Mouse (Mus musculus) neural tube, embryonic 14.5 days (tissue): ENCODE data around the gene Lrrc47. TPM values are rescaled to one million over a fixed set of nuclear protein-coding genes. Genes with fewer than 3 reads are reported as not detected.

Experiments
- ATAC-seq: fragments of 200-750 bp; cut with Nextera tagmentation; 2 replicates; pipeline ENCODE4 v1.8.0; 2017; ENCODE audit warnings: low read depth, mild to moderate bottlenecking, moderate TSS enrichment, moderate library complexity
- H3K27ac ChIP-seq: fragments of 300-500 bp; sonication (generic); 2 replicates; pipeline ENCODE4 v1.5.1; 2014; ENCODE audit warnings: low read depth, mild to moderate bottlenecking, control low read depth, low read length, moderate library complexity, mixed read lengths
- H3K27me3 ChIP-seq: fragments of 300-500 bp; sonication (generic); 2 replicates; pipeline ENCODE4 v1.6.1; 2014; ENCODE audit warnings: low read length; ENCODE audit not compliant: control insufficient read depth, insufficient read depth
- H3K36me3 ChIP-seq: fragments of 300-500 bp; sonication (generic); 2 replicates; pipeline ENCODE4 v1.6.1; 2014; ENCODE audit warnings: low read length, mixed read lengths; ENCODE audit not compliant: control insufficient read depth, insufficient read depth
- H3K4me1 ChIP-seq: fragments of 300-500 bp; sonication (generic); 2 replicates; pipeline ENCODE4 v1.6.1; 2014; ENCODE audit warnings: low read length; ENCODE audit not compliant: control insufficient read depth, insufficient read depth
- H3K4me2 ChIP-seq: fragments of 300-500 bp; sonication (generic); 2 replicates; pipeline ENCODE4 v1.6.1; 2014; ENCODE audit warnings: mild to moderate bottlenecking, low read depth, low read length, control low read depth
- H3K4me3 ChIP-seq: fragments of 300-500 bp; sonication (generic); 2 replicates; pipeline ENCODE4 v1.5.1; 2014; ENCODE audit warnings: low read depth, low read length, control low read depth, mixed read lengths
- H3K9ac ChIP-seq: fragments of 300-500 bp; sonication (generic); replicated peaks from 2 replicates; pipeline ENCODE4 v1.6.1; 2014; ENCODE audit warnings: low read depth, mild to moderate bottlenecking, control low read depth, low read length, mixed read lengths
- H3K9me3 ChIP-seq: fragments of 300-500 bp; sonication (generic); 2 replicates; pipeline ENCODE4 v1.6.1; 2016; ENCODE audit warnings: low read length; ENCODE audit not compliant: control insufficient read depth
- WGBS: fragments of 180-500 bp; shearing (Covaris S2); extraction: QIAGEN DNeasy Blood & Tissue Kit; methylation state at CpG from one replicate; pipeline ENCODE4 v1.1.7; 2014; 5-methylcytosine and 5-hydroxymethylcytosine counted together
- polyA plus RNA-seq: library from polyadenylated mRNA; unstranded; fragments of >200 nt; fragmentation: Nextera tagmentation; extraction: Ambion mirVana; gene quantifications from 2 replicates; pipeline ENCODE4 v1.2.1, GENCODE M21; 2014

Gene Lrrc47
- polyA plus RNA-seq, 1 experiment from 2014 or later, result 10.1 TPM

- Histone ChIP-seq H3K27ac (no peak overlapping the region), H3K4me3 (no peak overlapping the region), H3K9me3 (no peaks in the 10 kb centered on the region), H3K9ac (no peak overlapping the region), H3K4me1 (0 out of 2 replicates have a peak, but pooled peaks cover 4% of the 10 kb centered on the region), H3K27me3 (no peaks in the 10 kb centered on the region), H3K36me3 (peaks cover 57% of the 10 kb centered on the region), H3K4me2 (no peak overlapping the region)
- no peak for ATAC-seq
- WGBS, result 74% methylated on average over 7 of the region's 7 CpGs
Measured at GRCm38 (mm10) chr4:154019571-154019970, 8.0 kb downstream of the Lrrc47 start.

- Histone ChIP-seq H3K9me3 (no peaks in the 10 kb centered on the region), H3K36me3 (peaks cover 44% of the 10 kb centered on the region), H3K4me1 (peaks cover 12% of the 10 kb centered on the region; the same call in 1 of the 2 replicates), H3K27me3 (0 out of 2 replicates have a peak, but pooled peaks cover 2% of the 10 kb centered on the region), H3K4me3 (no peak overlapping the region), H3K9ac (no peak overlapping the region), H3K4me2 (no peak overlapping the region), H3K27ac (no peak overlapping the region)
- 92% methylated on average over 9 of the region's 9 CpGs for WGBS
- no peak for ATAC-seq
Measured at GRCm38 (mm10) chr4:154021432-154021831, 9.9 kb downstream of the Lrrc47 start.

DNA sequence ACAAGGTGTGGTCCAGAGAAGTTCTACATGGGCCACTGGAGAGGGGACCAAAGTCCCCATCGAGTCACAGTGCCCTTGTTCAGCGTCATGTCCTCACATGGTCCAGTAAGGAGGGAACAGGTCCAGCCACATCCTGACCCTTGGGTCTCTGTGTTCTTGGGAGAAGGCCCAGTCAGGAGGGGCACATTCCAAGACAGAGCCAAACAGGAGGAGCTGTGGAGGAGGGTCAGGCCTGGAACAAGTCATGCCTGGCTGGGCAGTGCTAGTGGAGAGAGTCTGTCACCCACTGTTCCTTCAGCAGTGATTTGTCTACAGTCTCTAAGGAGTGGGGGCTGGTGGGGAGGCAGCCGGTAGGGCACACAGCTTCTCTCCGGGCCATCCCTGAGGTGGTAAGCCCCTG, 10.9 kb downstream of the Lrrc47 start:
- Histone ChIP-seq H3K36me3 (peaks cover 38% of the 10 kb centered on the region), H3K4me2 (no peak overlapping the region), H3K9ac (no peak overlapping the region), H3K27me3 (0 out of 2 replicates have a peak, but pooled peaks cover 2% of the 10 kb centered on the region), H3K9me3 (no peaks in the 10 kb centered on the region), H3K4me3 (no peak overlapping the region), H3K27ac (no peak overlapping the region), H3K4me1 (peaks cover 12% of the 10 kb centered on the region; the same call in 1 of the 2 replicates)
- WGBS, result 73% methylated on average over 4 of the region's 4 CpGs
- no peak for ATAC-seq

DNA sequence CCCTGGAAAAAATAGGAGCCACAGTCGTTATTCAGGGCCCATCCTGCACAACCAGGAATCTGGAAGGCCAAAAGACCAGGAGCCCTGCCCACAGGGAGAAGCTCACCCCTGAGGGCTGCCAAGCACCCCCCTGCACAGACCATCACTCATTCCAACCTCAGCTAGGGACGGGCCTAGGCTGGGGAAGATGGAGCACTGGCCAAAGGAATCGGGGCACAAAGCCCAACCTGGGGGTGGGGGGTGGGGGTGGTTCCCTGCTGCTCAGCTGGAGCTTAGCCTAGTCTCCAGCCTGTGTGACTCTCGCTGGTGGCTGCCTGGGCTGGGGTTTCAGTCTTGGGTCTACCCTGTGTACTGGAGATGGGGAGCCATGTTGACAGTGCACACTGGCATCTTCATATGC, 11.3 kb downstream of the Lrrc47 start:
- Histone ChIP-seq H3K4me2 (no peak overlapping the region), H3K27ac (no peak overlapping the region), H3K4me1 (peaks cover 12% of the 10 kb centered on the region; the same call in 1 of the 2 replicates), H3K9ac (no peak overlapping the region), H3K36me3 (peaks cover 37% of the 10 kb centered on the region), H3K4me3 (no peak overlapping the region), H3K9me3 (no peaks in the 10 kb centered on the region), H3K27me3 (0 out of 2 replicates have a peak, but pooled peaks cover 2% of the 10 kb centered on the region)
- WGBS, result 40% methylated on average over 4 of the region's 4 CpGs
- no peak for ATAC-seq

DNA sequence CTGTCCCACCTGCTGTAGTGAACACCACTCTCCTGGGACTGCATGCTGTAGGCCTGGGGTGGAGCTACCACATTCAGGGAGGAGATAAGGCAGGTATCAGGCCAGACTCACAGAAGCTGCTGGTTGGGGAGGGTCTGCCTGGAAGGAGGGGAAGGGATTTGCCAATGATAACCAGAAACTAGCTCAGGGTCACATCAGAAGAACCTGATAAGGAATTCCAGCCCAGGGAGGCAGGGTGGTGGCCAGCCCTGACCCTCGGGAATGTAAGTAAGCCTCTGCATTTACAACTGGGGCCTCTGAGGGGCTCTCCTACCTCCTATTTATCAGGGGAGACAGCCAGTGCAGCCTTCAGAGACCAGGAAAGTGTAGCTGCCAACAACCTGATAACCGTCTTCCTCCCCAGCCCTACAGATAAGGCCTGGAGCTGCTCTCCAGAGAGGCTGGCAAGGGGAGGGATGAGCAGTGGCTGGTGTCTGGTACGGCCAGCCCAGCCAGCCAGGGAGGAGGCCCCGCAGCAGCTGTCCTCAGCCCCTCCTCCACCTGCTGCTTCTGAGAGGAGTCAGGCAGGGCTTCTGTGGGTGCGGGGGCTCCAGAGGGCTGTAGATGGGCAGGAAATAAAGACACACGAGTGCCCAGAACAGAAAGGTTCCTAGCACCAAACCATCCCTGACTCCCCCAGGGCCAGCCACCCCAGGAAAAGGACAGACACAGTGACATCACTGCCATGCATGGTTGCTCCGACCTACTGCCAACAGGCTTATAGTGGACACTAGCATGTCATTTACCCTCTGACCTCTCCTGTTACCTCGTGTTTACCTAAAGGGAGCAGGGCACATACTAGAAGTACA, 12.4 kb downstream of the Lrrc47 start:
- 30% methylated on average over 8 of the region's 8 CpGs for WGBS
- 0 out of 2 replicates have a peak overlapping the region, but pooled peaks have one; percentile 3 for H3K9ac ChIP-seq
- H3K36me3 ChIP-seq, result peaks cover 27% of the 10 kb centered on the region
- H3K27me3 ChIP-seq, result 0 out of 2 replicates have a peak, but pooled peaks cover 2% of the 10 kb centered on the region
- ATAC-seq, result no peak
- no peak overlapping the region for H3K4me2 ChIP-seq
- H3K27ac ChIP-seq, result no peak overlapping the region
- H3K4me1 ChIP-seq, result peaks cover 12% of the 10 kb centered on the region; the same call in 1 of the 2 replicates
- H3K4me3 ChIP-seq, result no peak overlapping the region
- H3K9me3 ChIP-seq, result no peaks in the 10 kb centered on the region

DNA sequence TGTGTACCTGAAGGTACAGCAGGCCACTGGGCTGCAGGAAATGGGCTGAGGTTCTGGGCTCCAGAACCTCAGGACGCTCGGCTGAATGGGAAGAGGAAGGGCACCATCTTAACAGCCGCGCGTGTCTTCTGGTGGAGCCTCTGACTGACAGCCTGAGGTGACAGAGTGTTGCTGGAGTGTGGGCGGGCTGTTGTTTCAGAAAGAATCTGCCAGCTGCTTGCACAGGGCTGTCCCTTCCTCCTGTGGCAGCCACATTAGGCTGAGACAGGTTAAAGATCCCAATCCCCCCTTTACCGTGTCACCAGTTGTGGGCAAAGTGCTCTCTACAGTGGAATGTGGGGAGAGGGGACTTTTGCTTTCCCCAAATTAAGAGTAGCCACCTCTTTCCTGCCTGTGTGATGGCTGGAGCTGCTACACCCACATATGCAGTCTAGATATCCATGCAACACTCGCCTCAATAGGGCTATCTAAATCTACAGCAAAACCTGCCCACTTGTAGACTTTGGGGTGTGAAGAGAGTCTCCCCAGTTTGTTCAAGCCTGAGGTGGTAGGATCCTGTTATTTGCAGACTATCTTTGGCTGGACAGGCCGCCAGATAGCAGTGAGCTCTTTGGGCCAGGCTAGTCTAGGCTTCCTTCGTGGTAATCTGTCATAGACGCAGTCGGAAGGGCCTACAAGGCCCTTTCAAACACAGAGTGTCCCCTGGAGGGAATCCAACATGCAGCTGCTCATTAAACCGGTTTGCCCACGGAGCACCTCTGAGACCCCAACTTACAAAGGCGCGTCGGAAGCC, 13.4 kb downstream of the Lrrc47 start:
- no peak overlapping the region for H3K9ac ChIP-seq
- H3K4me3 ChIP-seq, result peak overlapping the region; percentile 14
- ATAC-seq, result no peak

GRCm38 (mm10) chr4:154025641-154026440, 14.3 kb downstream of the Lrrc47 start, which contains the start of gene Smim1:
Gene Smim1 (minus strand): TSS chr4:154026230.
- peaks cover 10% of the 10 kb centered on the region for H3K36me3 ChIP-seq
- H3K27me3 ChIP-seq, result 0 out of 2 replicates have a peak, but pooled peaks cover 2% of the 10 kb centered on the region
- ATAC-seq, result peak; percentile 64
- H3K9ac ChIP-seq, result peak within 1 kb of the TSS; percentile 32; the same call in 1 of the 2 replicates
- H3K27ac ChIP-seq, result no peak within 1 kb of the TSS
- peak within 1 kb of the TSS; percentile 14 for H3K4me3 ChIP-seq
- H3K9me3 ChIP-seq, result no peaks in the 10 kb centered on the region
- H3K4me1 ChIP-seq, result peaks cover 12% of the 10 kb centered on the region; the same call in 1 of the 2 replicates
- WGBS, result 3% methylated on average over 31 of the region's 33 CpGs
- peak within 1 kb of the TSS; percentile 41 for H3K4me2 ChIP-seq

More for the DNA sequence above, 13.4 kb downstream of the Lrrc47 start:
- 41% methylated on average over 17 of the region's 17 CpGs for WGBS
- H3K27me3 ChIP-seq, result 0 out of 2 replicates have a peak, but pooled peaks cover 2% of the 10 kb centered on the region
- H3K4me2 ChIP-seq, result peak overlapping the region; percentile 41; the same call in 1 of the 2 replicates
- H3K9me3 ChIP-seq, result no peaks in the 10 kb centered on the region
- peaks cover 20% of the 10 kb centered on the region for H3K36me3 ChIP-seq
- no peak overlapping the region for H3K27ac ChIP-seq
- peaks cover 12% of the 10 kb centered on the region; the same call in 1 of the 2 replicates for H3K4me1 ChIP-seq

- 29% methylated on average over 2 of the region's 2 CpGs for WGBS
- peaks cover 5% of the 10 kb centered on the region; the same call in 1 of the 2 replicates for H3K36me3 ChIP-seq
- H3K9me3 ChIP-seq, result no peaks in the 10 kb centered on the region
- H3K9ac ChIP-seq, result 0 out of 2 replicates have a peak overlapping the region, but pooled peaks have one; percentile 32
- peak overlapping the region; percentile 41 for H3K4me2 ChIP-seq
- ATAC-seq, result no peak
- H3K27ac ChIP-seq, result no peak overlapping the region
- peak overlapping the region; percentile 14; the same call in 1 of the 2 replicates for H3K4me3 ChIP-seq
- H3K4me1 ChIP-seq, result peaks cover 12% of the 10 kb centered on the region; the same call in 1 of the 2 replicates
- H3K27me3 ChIP-seq, result 0 out of 2 replicates have a peak, but pooled peaks cover 2% of the 10 kb centered on the region
Measured at GRCm38 (mm10) chr4:154026441-154026761, 14.9 kb downstream of the Lrrc47 start.
